Mouse (Mus musculus) embryonic fibroblast, embryonic 13.5 days (primary cell): Measurements from ENCODE around the gene Itgb3. TPM values are rescaled to one million over a fixed set of nuclear protein-coding genes. Genes with fewer than 3 reads are reported as not detected.

Source experiments
- H3K27ac ChIP-seq: 2 replicates; pipeline ENCODE4 v1.5.1; 2012; ENCODE audit warnings: low read length, control low read depth, inconsistent platforms; ENCODE audit not compliant: insufficient read depth
- H3K4me1 ChIP-seq: 2 replicates; pipeline ENCODE4 v1.6.1; 2011; ENCODE audit warnings: low read length; ENCODE audit not compliant: control insufficient read depth, insufficient read depth
- H3K4me3 ChIP-seq: 2 replicates; pipeline ENCODE4 v1.5.1; 2011; ENCODE audit warnings: mild to moderate bottlenecking, control low read depth, low read length; ENCODE audit not compliant: insufficient read depth
- CTCF ChIP-seq: IDR thresholded peaks from 2 replicates; pipeline ENCODE4 v1.5.1; 2011; ENCODE audit warnings: mild to moderate bottlenecking, control low read depth, low read length, moderate library complexity, borderline replicate concordance; ENCODE audit not compliant: insufficient read depth
- POLR2A ChIP-seq: IDR thresholded peaks from 2 replicates; pipeline ENCODE4 v1.6.1; 2011; ENCODE audit warnings: low read depth, mild to moderate bottlenecking, control low read depth, low read length, moderate library complexity
- polyA plus RNA-seq: library from polyadenylated mRNA; stranded (reverse); fragments of >200 nt; gene quantifications from 2 replicates; pipeline ENCODE4 v1.2.4, GENCODE M21; 2011; ENCODE audit warnings: low read depth; ENCODE audit not compliant: missing spikeins, insufficient read length

The Itgb3 gene
- polyA plus RNA-seq, 1 experiment, result 19.2 TPM

DNA sequence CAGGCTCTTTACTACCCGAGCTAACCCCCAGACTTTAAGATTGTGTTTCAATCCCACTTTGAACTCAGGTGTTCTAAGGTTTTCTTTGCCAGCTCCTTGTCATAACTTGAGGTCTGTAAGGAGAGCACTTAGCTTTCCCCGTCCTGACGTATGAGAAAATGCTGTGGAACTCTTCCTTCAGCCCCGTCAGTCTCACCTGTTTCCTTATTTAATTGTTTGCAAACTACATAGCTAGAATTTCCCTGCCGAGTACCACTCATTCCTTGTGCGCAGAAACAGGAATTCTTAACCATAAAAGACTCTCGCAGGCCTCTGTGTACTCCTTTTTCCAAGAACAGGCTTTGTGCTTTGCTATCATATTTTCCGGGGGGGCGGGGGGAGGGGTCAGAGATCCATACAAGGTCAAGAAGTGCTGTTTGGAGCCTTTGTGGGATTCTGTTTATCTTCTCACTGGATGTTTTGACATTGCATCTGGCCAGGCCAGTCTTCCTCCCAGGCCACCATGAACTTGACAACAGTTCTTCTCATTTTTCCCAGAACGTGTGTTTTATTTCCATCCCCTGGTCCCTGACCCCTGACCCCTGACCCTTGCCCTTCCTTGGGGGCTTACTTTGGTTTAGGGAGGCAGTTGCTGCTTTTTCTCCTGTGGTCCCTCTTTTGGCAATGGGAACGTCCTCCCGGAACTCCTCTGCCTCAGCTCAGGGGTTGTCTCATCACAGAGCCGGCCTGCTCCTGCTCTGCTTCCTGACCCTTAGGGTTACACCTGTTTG lies 15.5 kb upstream of the Itgb3 start:
- Histone ChIP-seq H3K27ac (no peak overlapping the region), H3K4me1 (peaks cover 9% of the 10 kb centered on the region), H3K4me3 (no peak overlapping the region)
- TF ChIP-seq CTCF (no peak), POLR2A (no peak)

DNA sequence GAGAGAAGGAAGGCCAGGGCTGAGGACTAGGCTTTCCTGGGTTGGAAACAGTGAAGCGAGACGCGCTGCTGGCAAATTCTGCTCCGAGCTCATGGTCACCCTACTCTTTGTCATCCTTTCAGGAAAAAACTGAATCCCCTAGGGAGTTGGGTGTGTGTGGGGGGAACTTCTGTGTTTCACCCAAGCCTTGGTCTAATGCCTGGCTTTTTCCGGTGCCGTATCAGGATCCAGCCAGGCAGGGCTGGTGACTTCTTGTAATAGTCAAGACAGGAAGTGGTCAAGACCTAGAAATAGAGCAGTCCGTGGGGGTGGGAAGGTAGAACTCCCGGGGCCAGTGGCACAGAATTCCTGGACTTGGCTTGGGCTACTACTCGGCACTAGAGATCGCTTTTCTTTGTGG lies 11.4 kb upstream of the Itgb3 start:
- Histone ChIP-seq H3K4me1 (peaks cover 6% of the 10 kb centered on the region), H3K27ac (no peak overlapping the region), H3K4me3 (no peak overlapping the region)
- TF ChIP-seq CTCF (no peak), POLR2A (no peak)

DNA sequence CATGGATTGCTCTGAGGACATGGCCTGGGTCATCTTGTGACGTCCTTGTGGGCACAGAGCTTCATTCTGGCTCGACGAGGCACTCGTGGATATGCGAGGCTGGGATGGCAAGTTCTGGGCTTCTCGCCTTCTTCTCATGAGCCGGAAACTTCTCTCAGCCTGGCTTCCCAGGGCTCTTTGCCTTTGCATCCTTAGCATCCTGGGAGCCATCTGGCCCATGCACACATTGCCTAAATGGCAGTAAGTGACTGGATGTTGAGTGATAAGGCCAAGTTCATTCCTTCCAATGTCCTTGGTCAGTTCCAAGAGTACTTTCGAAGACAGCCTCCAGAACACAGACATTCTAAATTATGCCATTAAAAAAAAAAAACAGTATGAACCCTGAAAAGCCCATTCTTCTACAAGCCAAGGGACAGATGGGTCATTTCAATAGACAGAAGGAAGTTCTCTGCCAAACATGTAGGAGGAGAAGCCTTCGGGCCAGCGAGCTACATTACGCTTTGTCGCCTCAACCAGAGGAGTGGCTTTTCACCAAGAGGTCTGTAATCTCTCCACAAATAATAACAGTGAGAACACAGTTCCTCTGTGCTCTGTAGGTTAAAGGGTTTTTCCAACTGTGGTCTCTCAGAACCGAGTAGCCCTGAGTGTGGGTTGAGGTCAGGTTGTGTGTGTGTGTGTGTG lies 8.4 kb upstream of the Itgb3 start:
- no peak overlapping the region for H3K27ac ChIP-seq
- H3K4me3 ChIP-seq, result no peak overlapping the region
- no peak for TF ChIP-seq POLR2A
- TF ChIP-seq CTCF, result no peak
- peaks cover 10% of the 10 kb centered on the region for H3K4me1 ChIP-seq

DNA sequence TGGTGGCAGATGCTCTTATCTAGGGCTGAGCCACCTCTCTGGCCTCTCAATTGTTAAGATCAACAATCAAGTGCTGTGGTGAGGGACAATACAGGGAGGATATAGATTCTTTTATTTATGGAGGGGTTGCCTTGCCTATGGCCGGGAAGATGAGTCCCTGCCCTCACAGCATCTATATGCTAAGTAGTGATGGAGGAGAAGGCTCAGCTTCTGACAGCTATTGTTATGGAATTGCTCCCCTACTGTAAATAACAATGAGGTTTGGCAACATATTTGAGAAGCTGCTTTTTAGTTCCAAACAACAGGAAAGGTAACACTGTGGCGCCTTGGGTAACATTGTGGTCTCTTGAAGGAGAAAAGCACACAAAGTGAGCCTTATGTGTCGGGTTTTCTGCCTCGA lies 7.1 kb upstream of the Itgb3 start:
- no peak overlapping the region for H3K27ac ChIP-seq
- no peak for TF ChIP-seq POLR2A
- no peak for TF ChIP-seq CTCF
- peaks cover 10% of the 10 kb centered on the region for H3K4me1 ChIP-seq
- no peak overlapping the region for H3K4me3 ChIP-seq

DNA sequence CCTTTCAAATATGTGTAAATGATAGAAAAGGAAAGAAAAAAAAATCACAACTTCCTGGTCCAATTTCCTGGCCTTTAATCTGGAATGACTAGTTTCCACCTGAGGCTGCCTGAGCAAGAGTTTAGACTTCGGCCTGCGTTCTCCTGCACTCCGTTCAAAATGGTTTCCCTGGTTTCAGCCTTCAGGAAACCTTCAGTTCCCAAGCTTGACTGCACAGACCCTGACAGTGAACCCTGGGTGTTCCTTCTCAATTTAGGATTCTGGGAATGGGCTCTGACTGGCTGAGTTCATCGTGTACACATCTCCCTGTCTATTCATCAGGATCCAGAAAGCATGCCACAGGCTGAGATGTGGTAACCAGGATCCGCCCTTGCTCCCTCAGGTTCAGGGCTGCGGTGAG lies 3.6 kb upstream of the Itgb3 start:
- TF ChIP-seq POLR2A (no peak), CTCF (no peak)
- no peak overlapping the region for H3K27ac ChIP-seq
- H3K4me3 ChIP-seq, result no peak overlapping the region
- H3K4me1 ChIP-seq, result peaks cover 8% of the 10 kb centered on the region

DNA sequence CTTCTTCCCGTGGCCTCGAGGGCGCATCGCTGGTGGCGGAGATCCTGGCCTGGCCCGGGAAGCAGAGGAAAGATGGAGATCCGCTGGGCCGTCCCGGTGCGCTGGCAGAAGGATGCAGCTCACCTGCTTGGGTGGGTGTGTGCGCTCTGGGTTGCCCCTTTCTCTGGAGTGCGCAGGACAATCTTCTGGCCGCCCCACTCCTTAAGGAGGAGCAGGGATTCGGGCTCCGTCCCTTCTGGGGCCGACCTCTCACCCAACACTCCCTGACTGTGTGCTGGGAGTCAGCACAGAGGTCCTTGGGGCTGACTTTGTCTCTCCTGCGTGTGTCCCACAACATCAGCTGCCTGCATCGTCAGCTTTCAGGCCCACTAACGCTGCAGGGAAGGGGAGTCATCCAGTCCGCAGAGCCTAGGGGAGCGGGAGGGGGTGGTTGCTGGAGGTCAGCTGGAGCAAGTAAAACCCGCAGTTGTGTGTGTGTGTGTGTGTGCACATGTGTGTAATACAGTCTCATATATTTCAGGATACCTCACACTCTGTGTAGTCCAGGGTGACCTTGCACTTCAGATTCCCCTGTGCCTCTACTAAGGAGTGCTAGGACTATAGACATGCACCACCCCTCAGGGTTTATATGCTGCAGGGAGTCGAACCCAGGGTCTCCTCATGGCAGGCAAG lies 585 bp downstream of the Itgb3 start:
- TF ChIP-seq CTCF (no peak), POLR2A (no peak)
- Histone ChIP-seq H3K4me1 (peaks cover 11% of the 10 kb centered on the region), H3K4me3 (peak overlapping the region; percentile 76), H3K27ac (no peak overlapping the region)

DNA sequence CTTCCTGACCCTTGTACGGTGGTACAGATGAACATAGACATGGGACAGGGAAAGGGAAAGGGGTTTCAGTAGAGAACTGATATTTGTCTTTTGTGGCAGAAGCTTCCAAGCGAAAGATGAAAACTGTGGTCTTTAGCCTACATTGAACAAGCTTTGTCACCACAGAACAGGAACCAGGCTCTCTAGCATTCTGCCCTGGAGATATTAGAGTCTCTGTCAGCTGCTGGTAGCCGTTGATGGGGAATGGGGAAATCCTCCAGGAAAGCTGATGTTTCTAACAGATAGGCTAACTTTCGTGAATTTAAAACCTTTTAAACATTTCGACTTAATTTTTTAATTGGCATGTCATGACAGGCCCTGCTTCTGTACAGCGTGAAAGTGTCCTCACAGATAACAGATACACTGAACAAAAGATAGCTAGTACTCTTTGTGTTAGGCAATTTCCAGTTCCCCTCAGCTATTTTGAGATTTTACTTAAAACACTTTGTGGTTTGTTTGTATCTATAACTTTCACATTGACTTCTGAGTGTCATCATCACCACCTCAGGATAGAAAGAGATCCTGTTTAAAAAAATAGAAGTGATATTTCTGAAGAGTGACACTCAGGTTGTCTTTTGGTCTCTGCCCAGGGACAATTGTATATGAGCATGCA lies 1.4 kb downstream of the Itgb3 start:
- peak overlapping the region; percentile 3; the same call in 1 of the 2 replicates for H3K4me3 ChIP-seq
- TF ChIP-seq POLR2A, result no peak
- no peak for TF ChIP-seq CTCF
- peaks cover 13% of the 10 kb centered on the region for H3K4me1 ChIP-seq
- H3K27ac ChIP-seq, result no peak overlapping the region

DNA sequence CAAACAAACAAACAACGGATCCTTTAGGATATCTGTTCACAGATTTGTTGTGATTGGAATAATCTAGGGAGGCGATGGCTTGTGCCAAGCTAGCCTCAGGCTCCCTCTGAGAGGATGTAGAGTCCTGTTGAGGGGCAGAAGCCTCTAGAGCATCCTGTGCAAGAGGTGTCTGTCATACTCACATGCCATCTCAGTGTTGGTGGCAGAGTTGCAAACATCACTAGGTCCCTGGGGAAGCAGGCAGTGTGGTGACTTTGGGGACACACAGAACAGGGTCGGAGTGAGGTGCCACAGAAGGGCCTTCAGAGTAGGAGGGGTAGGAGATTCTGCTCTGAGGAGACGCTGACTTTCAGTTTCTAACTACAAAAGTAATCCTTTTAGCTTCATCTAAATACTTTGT lies 1.9 kb downstream of the Itgb3 start:
- TF ChIP-seq CTCF (no peak), POLR2A (no peak)
- peaks cover 12% of the 10 kb centered on the region for H3K4me1 ChIP-seq
- no peak overlapping the region for H3K27ac ChIP-seq
- H3K4me3 ChIP-seq, result no peak overlapping the region

DNA sequence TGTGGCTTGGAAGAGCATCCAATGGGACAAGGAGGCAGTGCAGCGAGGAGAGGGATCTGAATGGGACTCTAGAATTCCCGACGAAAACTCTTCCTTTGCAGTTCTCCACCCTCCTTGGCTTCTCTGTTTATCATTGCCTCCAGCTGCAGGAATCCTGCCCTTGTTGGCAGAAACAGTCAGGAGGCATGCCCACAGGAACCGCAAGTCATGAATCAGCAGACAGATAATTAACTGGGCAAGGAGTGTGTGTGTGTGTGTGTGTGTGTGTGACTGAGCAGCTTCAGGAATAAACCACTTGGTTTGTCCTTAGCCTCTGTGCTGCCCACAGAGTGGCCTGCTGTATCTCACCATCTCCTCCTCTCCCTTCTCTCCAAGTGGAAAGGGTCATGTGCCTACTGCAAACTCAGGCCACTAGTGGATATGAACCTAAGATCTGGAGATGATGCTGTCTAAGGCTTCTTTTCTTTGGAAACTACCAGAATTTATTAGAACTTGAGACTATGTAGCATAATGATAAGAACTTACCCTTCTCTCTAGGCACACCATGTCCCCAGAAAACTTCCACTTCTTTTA lies 3.9 kb downstream of the Itgb3 start:
- Histone ChIP-seq H3K4me3 (no peak overlapping the region), H3K27ac (no peak overlapping the region), H3K4me1 (peaks cover 19% of the 10 kb centered on the region)
- TF ChIP-seq POLR2A (no peak), CTCF (no peak)

DNA sequence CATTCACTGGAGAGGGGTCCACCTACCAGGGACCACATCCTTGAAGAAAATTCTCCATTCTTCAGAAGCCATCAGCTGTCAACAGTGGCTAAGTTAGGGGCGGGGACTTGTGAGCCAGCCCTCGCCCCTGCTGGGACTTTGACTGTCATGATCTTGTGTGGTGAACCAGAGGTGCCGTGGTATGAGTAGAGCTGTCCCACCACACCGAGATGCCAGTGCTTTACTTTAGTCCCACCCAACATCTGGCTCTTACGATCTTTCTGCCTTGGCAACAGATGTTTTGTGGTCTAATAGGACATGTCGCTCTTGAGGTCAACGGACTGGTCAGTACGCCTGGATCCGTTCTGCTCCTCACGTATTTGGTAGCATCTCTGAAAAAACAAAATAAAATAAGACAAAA lies 5.8 kb downstream of the Itgb3 start:
- H3K27ac ChIP-seq, result peak overlapping the region; percentile 25; the same call in 1 of the 2 replicates
- TF ChIP-seq CTCF, result no peak
- TF ChIP-seq POLR2A, result no peak
- no peak overlapping the region for H3K4me3 ChIP-seq
- H3K4me1 ChIP-seq, result peaks cover 20% of the 10 kb centered on the region
